Mouse (Mus musculus): ENCODE data around the gene Emilin3. TPM values are rescaled to one million over a fixed set of nuclear protein-coding genes. Genes with fewer than 3 reads are reported as not detected.

Gene Emilin3
- polyA plus RNA-seq, 1 experiment from 2014 or later = 0.36 TPM

- peaks cover 4% of the 10 kb centered on the region; the same call in 1 of the 2 replicates for H3K4me1 ChIP-seq (ENCODE audit: insufficient read depth, low read depth, low read length)
- H3K36me3 ChIP-seq (ENCODE audit: insufficient read depth, low read length) = no peaks in the 10 kb centered on the region
- no peak overlapping the region for H3K9ac ChIP-seq (replicated peaks; ENCODE audit: low read depth)
- WGBS = 79% methylated on average over 5 of the region's 5 CpGs
- no peak overlapping the region for H3K27ac ChIP-seq (ENCODE audit: low read length)
- no peak for DNase-seq (ENCODE audit: low spot score)
- no peak for ATAC-seq
- no peaks in the 10 kb centered on the region for H3K9me3 ChIP-seq (ENCODE audit: low read length)
- H3K4me3 ChIP-seq (ENCODE audit: low read depth, low read length) = no peak overlapping the region
- TF ChIP-seq CTCF (IDR thresholded peaks at IDR 0.05) (no peak), EP300 (IDR thresholded peaks at IDR 0.05) (no peak)
- H3K4me2 ChIP-seq (replicated peaks; ENCODE audit: low read depth, low read length) = no peak overlapping the region
- H3K27me3 ChIP-seq (replicated peaks; ENCODE audit: insufficient read depth, low read length) = no peaks in the 10 kb centered on the region
Measured at GRCm38 (mm10) chr2:160882436-160882835, 29.7 kb downstream of the Emilin3 start.

GRCm38 (mm10) chr2:160881462-160882101, 30.5 kb downstream of the Emilin3 start:
- H3K27me3 ChIP-seq (replicated peaks; ENCODE audit: insufficient read depth, low read length) = no peaks in the 10 kb centered on the region
- DNase-seq (ENCODE audit: low spot score) (no peak), ATAC-seq (no peak)
- H3K4me2 ChIP-seq (replicated peaks; ENCODE audit: low read depth, low read length) = no peak overlapping the region
- H3K4me3 ChIP-seq (ENCODE audit: low read depth, low read length) = no peak overlapping the region
- H3K9me3 ChIP-seq (ENCODE audit: low read length) = no peaks in the 10 kb centered on the region
- H3K9ac ChIP-seq (replicated peaks; ENCODE audit: low read depth) = no peak overlapping the region
- H3K27ac ChIP-seq (ENCODE audit: low read length) = no peak overlapping the region; the same call in 1 of the 2 replicates
- TF ChIP-seq CTCF (IDR thresholded peaks at IDR 0.05) (no peak), EP300 (IDR thresholded peaks at IDR 0.05) (no peak)
- H3K36me3 ChIP-seq (ENCODE audit: insufficient read depth, low read length) = no peaks in the 10 kb centered on the region
- H3K4me1 ChIP-seq (ENCODE audit: insufficient read depth, low read depth, low read length) = peaks cover 4% of the 10 kb centered on the region; the same call in 1 of the 2 replicates
- WGBS = 52% methylated on average over 6 of the region's 6 CpGs

GRCm38 (mm10) chr2:160880453-160881195, 31.5 kb downstream of the Emilin3 start, which contains the start of gene Lpin3:
Gene Lpin3 (plus strand): TSS chr2:160880670.
- Histone ChIP-seq H3K9ac (replicated peaks; ENCODE audit: low read depth) (no peak within 1 kb of the TSS), H3K27ac (ENCODE audit: low read length) (peak within 1 kb of the TSS; percentile 4; the same call in 1 of the 2 replicates), H3K9me3 (ENCODE audit: low read length) (no peaks in the 10 kb centered on the region), H3K36me3 (ENCODE audit: insufficient read depth, low read length) (no peaks in the 10 kb centered on the region), H3K4me1 (ENCODE audit: insufficient read depth, low read depth, low read length) (peaks cover 4% of the 10 kb centered on the region; the same call in 1 of the 2 replicates), H3K4me3 (ENCODE audit: low read depth, low read length) (no peak within 1 kb of the TSS), H3K4me2 (replicated peaks; ENCODE audit: low read depth, low read length) (no peak within 1 kb of the TSS), H3K27me3 (replicated peaks; ENCODE audit: insufficient read depth, low read length) (no peaks in the 10 kb centered on the region)
- peak; percentile 89 for DNase-seq (ENCODE audit: low spot score)
- whole genome bisulfite sequencing = 38% methylated on average over 13 of the region's 13 CpGs
- peak; percentile 63 for TF ChIP-seq EP300 (IDR thresholded peaks at IDR 0.05)
- TF ChIP-seq CTCF (IDR thresholded peaks at IDR 0.05) = no peak
- ATAC-seq = peak; percentile 88

- no peak overlapping the region for H3K4me3 ChIP-seq (ENCODE audit: low read depth, low read length)
- TF ChIP-seq CTCF (IDR thresholded peaks at IDR 0.05) (peak; percentile 60), EP300 (IDR thresholded peaks at IDR 0.05) (no peak)
- peaks cover 4% of the 10 kb centered on the region; the same call in 1 of the 2 replicates for H3K4me1 ChIP-seq (ENCODE audit: insufficient read depth, low read depth, low read length)
- H3K9me3 ChIP-seq (ENCODE audit: low read length) = no peaks in the 10 kb centered on the region
- no peak overlapping the region for H3K27ac ChIP-seq (ENCODE audit: low read length)
- H3K9ac ChIP-seq (replicated peaks; ENCODE audit: low read depth) = no peak overlapping the region
- ATAC-seq = no peak
- WGBS = 87% methylated on average over 4 of the region's 4 CpGs
- no peak for DNase-seq (ENCODE audit: low spot score)
- H3K27me3 ChIP-seq (replicated peaks; ENCODE audit: insufficient read depth, low read length) = no peaks in the 10 kb centered on the region
- H3K36me3 ChIP-seq (ENCODE audit: insufficient read depth, low read length) = no peaks in the 10 kb centered on the region
- H3K4me2 ChIP-seq (replicated peaks; ENCODE audit: low read depth, low read length) = no peak overlapping the region
Measured at GRCm38 (mm10) chr2:160876115-160876514, 36.0 kb downstream of the Emilin3 start.

- ATAC-seq = no peak
- no peaks in the 10 kb centered on the region for H3K4me1 ChIP-seq (ENCODE audit: insufficient read depth, low read depth, low read length)
- no peak overlapping the region for H3K27ac ChIP-seq (ENCODE audit: low read length)
- no peak overlapping the region for H3K4me2 ChIP-seq (replicated peaks; ENCODE audit: low read depth, low read length)
- H3K9me3 ChIP-seq (ENCODE audit: low read length) = no peaks in the 10 kb centered on the region
- no peak overlapping the region for H3K4me3 ChIP-seq (ENCODE audit: low read depth, low read length)
- DNase-seq (ENCODE audit: low spot score) = no peak
- 56% methylated on average over 5 of the region's 5 CpGs for WGBS
- TF ChIP-seq CTCF (IDR thresholded peaks at IDR 0.05) (no peak), EP300 (IDR thresholded peaks at IDR 0.05) (no peak)
- no peaks in the 10 kb centered on the region for H3K27me3 ChIP-seq (replicated peaks; ENCODE audit: insufficient read depth, low read length)
- no peaks in the 10 kb centered on the region for H3K36me3 ChIP-seq (ENCODE audit: insufficient read depth, low read length)
- H3K9ac ChIP-seq (replicated peaks; ENCODE audit: low read depth) = no peak overlapping the region
Measured at GRCm38 (mm10) chr2:160874231-160874877, 37.8 kb downstream of the Emilin3 start.

- 2% methylated on average over 38 of the region's 48 CpGs for WGBS
- Histone ChIP-seq H3K36me3 (ENCODE audit: insufficient read depth, low read length) (no peaks in the 10 kb centered on the region), H3K27ac (ENCODE audit: low read length) (peak within 1 kb of the TSS; percentile 98), H3K4me1 (ENCODE audit: insufficient read depth, low read depth, low read length) (no peaks in the 10 kb centered on the region), H3K27me3 (replicated peaks; ENCODE audit: insufficient read depth, low read length) (no peaks in the 10 kb centered on the region), H3K4me2 (replicated peaks; ENCODE audit: low read depth, low read length) (peak within 1 kb of the TSS; percentile 76), H3K4me3 (ENCODE audit: low read depth, low read length) (peak within 1 kb of the TSS; percentile 94), H3K9me3 (ENCODE audit: low read length) (no peaks in the 10 kb centered on the region), H3K9ac (replicated peaks; ENCODE audit: low read depth) (peak within 1 kb of the TSS; percentile 93)
- ATAC-seq = peak; percentile 95
- DNase-seq (ENCODE audit: low spot score) = peak; percentile 96
- no peak for TF ChIP-seq EP300 (IDR thresholded peaks at IDR 0.05)
Measured at GRCm38 (mm10) chr2:160872890-160873382, 39.2 kb downstream of the Emilin3 start, which contains the start of gene Zhx3. Gene Zhx3 (minus strand): TSS chr2:160872998.
